Mouse (Mus musculus) hindbrain, embryonic 13.5 days (tissue): ENCODE results near the gene Ttll2. TPM values are rescaled to one million over a fixed set of nuclear protein-coding genes. Genes with fewer than 3 reads are reported as not detected.
"Not testable (repeated sequence)": the region's sequence is repeated elsewhere in the genome, so short reads cannot be mapped to it uniquely, and the experiment has no call there.

Experiments
- ATAC-seq: fragments of 200-750 bp; cut with Nextera tagmentation; 2 replicates; pipeline ENCODE4 v1.8.0; 2017; ENCODE audit warnings: moderate TSS enrichment; ENCODE audit not compliant: low FRiP score
- H3K27ac ChIP-seq: fragments of 300-500 bp; sonication (generic); 2 replicates; pipeline ENCODE4 v1.5.1; 2015; ENCODE audit warnings: inconsistent platforms, mild to moderate bottlenecking, moderate library complexity
- H3K27me3 ChIP-seq: fragments of 300-500 bp; sonication (generic); 2 replicates; pipeline ENCODE4 v1.6.1; 2015; ENCODE audit warnings: mild to moderate bottlenecking, inconsistent platforms
- H3K36me3 ChIP-seq: fragments of 300-500 bp; sonication (generic); 2 replicates; pipeline ENCODE4 v1.6.1; 2015; ENCODE audit warnings: mild to moderate bottlenecking, inconsistent platforms
- H3K4me1 ChIP-seq: fragments of 300-500 bp; sonication (generic); replicated peaks from 2 replicates; pipeline ENCODE4 v1.6.1; 2015; ENCODE audit warnings: inconsistent platforms
- H3K4me2 ChIP-seq: fragments of 300-500 bp; sonication (generic); 2 replicates; pipeline ENCODE4 v1.6.1; 2015; ENCODE audit warnings: inconsistent platforms, mild to moderate bottlenecking, moderate library complexity
- H3K4me3 ChIP-seq: fragments of 300-500 bp; sonication (generic); 2 replicates; pipeline ENCODE4 v1.5.1; 2015; ENCODE audit warnings: mild to moderate bottlenecking, inconsistent platforms
- H3K9ac ChIP-seq: fragments of 300-500 bp; sonication (generic); 2 replicates; pipeline ENCODE4 v1.6.1; 2015; ENCODE audit warnings: mild to moderate bottlenecking, inconsistent platforms
- H3K9me3 ChIP-seq: fragments of 300-500 bp; sonication (generic); 2 replicates; pipeline ENCODE4 v1.6.1; 2016; ENCODE audit warnings: inconsistent platforms
- WGBS: fragments of 180-500 bp; shearing (Covaris S2); methylation state at CpG from one replicate; pipeline ENCODE4 v1.1.7; 2015; 5-methylcytosine and 5-hydroxymethylcytosine counted together
- polyA plus RNA-seq: library from polyadenylated mRNA; unstranded; fragments of >200 nt; fragmentation: Nextera tagmentation; extraction: Ambion mirVana; gene quantifications from 2 replicates; pipeline ENCODE4 v1.2.1, GENCODE M21; 2015

Gene Ttll2
- polyA plus RNA-seq, 1 experiment from 2014 or later = not detected

DNA sequence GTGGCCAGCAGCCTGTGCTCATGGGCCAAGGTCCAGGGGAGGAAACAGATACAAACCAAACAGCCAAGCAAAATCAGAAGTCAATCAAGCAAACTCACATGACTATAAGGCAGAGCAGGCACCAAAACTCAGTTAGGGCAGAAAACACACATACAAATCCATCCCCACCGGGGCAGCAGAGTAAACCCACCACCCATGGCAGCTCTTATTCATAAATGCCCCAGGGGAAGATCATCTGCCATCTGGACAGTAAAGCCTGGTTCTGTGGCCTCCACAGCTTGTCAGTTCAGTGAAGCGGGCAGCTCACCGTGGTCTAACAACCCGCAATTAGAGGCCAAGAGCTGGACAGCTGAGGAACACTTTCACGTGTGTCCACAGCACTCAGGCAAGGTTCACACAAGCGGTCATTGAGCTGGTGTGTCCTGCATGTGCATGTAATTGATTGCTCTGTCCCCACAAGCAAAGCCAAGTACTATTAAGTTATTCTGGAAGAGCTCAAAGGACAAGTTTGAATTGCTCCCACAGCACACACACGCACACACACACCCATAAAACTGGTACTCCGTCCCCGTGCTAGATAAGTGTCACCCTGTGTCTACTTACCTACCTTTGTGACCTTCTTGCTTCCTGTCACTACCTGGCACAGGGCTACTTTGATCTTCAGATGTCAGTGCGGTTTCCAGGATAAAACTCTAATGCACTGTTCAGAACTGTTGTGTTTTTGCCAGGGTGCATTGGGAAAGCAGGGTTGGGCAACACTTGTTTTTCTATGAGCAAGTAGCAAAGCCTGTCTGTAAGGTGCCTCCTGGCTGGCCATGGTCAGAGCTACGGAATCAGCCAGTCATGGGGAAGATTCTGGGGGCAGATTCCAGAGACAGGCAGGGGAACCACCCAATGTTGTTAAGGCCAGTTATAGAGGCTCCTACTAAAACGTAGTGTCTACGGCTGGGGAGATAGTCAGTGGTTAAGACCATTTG lies 31.0 kb upstream of the Ttll2 start:
- H3K4me1 ChIP-seq, H3K9me3 ChIP-seq, H3K27me3 ChIP-seq, H3K4me2 ChIP-seq, H3K36me3 ChIP-seq, ATAC-seq, H3K9ac ChIP-seq, H3K4me3 ChIP-seq, H3K27ac ChIP-seq: not testable (repeated sequence)
- 79% methylated on average over 12 of the region's 13 CpGs for WGBS

DNA sequence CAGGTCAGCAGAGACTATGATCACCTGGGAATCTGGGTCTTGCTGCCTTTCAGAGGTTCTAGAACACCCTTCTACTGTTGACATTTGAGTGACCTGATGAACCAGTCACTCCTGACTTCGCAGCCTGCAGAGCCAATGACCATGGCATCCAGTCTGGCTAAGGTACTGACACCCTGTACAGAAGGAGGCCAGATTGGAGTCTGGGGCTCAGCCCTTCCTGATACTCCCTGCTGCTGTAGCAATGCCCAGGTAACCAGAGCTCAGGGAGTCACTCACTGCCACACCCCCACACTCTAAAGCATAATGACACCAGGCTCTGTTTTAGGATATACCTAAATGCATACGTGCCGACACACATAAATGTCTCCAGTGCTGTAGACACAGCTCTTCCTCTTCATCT lies 30.2 kb upstream of the Ttll2 start:
- not testable (repeated sequence) for H3K27ac ChIP-seq, H3K4me3 ChIP-seq, H3K4me1 ChIP-seq, H3K4me2 ChIP-seq, H3K9ac ChIP-seq, H3K27me3 ChIP-seq, H3K36me3 ChIP-seq, H3K9me3 ChIP-seq, ATAC-seq
- WGBS = 92% methylated on average over 1 of the region's 3 CpGs

DNA sequence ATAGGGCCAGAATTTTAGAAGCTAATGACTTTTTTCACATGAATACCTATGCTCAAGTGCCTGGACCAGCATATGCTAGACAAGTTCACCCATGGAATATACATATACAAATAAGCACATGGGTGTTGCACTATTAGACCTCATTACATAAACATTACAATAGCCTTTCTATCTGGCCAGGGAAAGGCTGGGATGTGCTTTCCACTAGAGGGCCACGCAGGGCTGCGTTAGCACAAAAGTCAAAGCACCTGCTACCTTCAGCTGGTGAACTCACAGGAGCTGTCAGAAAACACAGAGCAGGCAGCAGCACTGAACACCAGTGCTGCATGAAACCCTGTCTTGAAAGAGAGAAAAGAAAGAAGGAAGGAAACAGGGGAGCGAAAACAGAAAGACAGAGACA lies 25.4 kb upstream of the Ttll2 start:
- H3K9ac ChIP-seq, H3K36me3 ChIP-seq, H3K27ac ChIP-seq, ATAC-seq, H3K27me3 ChIP-seq, H3K9me3 ChIP-seq, H3K4me3 ChIP-seq, H3K4me2 ChIP-seq, H3K4me1 ChIP-seq: not testable (repeated sequence)
- 46% methylated on average over 3 of the region's 3 CpGs for WGBS

DNA sequence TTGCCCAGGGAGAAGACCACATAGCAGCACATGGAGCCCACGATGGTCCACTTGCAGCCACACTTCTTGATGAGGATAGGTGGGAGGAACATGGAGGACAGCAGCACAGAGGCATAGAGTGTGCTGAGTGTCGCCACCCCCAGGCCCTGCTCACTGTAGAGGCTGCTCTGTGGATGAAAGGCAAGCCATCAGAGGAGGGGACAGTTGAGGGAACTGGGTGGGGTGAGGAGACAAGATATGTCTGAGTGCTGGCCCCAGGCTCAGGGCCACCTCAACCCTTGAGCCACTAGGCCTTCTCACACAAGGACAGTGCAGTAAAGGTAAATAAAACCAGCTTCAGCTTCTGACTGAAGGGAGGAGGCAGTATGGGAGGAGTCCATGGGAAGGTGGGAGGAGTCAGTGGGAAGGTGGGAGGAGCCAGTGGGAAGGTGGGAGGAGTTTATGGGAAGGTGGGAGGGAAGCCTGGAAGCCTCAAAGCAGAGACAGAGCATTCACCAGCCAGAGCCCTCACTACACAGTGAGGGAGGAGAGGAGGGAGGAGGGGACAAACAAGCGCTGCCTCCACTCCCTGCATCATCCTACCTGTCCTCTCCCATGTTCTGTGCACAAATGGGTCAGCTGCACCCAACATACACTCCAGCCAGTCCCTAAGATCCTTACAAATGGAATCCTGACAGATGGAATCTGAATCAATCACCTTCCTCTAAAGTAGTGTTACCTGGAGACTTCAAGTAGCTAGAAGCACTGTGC lies 24.6 kb upstream of the Ttll2 start:
- ATAC-seq = peak; percentile 67; the same call in 1 of the 2 replicates
- not testable (repeated sequence) for H3K36me3 ChIP-seq

DNA sequence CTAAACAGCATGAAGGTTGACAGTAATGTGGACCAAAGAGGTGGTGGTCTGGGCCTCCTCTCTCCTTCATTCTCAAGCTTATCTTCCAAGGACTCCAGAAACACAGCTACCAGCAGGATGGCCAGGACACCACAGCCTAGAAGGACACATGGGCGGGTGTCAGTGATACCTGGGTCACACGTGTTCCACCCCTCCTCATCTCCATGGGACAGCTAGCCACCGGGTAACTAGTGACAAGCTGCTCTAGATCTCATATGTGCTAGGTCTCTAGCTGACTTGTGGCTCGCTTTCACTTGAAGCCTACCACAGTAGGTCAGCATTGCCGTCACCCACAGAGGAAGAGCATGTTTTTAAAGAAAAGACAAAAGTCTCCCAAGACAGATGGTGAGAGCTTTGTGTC lies 19.4 kb upstream of the Ttll2 start, which contains the start of gene Gm49630:
Gm49630 (minus strand) TSS at position 101 of the 400 bp plus-strand sequence.
- not testable (repeated sequence) for H3K9ac ChIP-seq, H3K4me2 ChIP-seq, H3K4me3 ChIP-seq, ATAC-seq, H3K27me3 ChIP-seq, H3K4me1 ChIP-seq, H3K27ac ChIP-seq, H3K36me3 ChIP-seq, H3K9me3 ChIP-seq
- no CpG with 5 or more reads among the region's 5 CpGs for WGBS

More for the DNA sequence above, 24.6 kb upstream of the Ttll2 start:
- not testable (repeated sequence) for H3K4me3 ChIP-seq, H3K27me3 ChIP-seq, H3K9me3 ChIP-seq, H3K9ac ChIP-seq, H3K4me2 ChIP-seq, H3K4me1 ChIP-seq, H3K27ac ChIP-seq
- WGBS = 100% methylated on average over 1 of the region's 3 CpGs

DNA sequence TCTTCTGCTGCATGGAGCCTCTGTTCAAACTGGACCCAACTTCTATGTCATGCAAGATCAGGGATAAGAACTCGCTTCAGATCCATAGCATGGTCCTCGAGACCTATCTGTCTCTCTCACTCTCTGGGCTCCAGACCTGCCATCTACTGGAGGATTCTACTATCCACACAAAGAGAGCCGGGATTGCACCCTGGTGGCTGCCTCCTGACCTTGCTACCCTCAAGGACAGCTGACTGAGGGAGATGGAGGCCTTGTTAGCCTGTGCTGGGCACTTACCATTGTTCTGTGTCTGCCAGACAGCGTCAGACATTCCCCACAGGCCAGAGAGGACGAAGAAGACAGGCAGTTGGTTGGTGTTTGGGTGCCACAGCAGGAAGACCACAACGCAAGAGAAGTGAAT lies 16.9 kb upstream of the Ttll2 start:
- H3K9me3 ChIP-seq, H3K27me3 ChIP-seq, H3K4me3 ChIP-seq, H3K9ac ChIP-seq, H3K36me3 ChIP-seq, H3K4me1 ChIP-seq, H3K27ac ChIP-seq, H3K4me2 ChIP-seq, ATAC-seq: not testable (repeated sequence)
- WGBS = 63% methylated on average over 6 of the region's 6 CpGs

DNA sequence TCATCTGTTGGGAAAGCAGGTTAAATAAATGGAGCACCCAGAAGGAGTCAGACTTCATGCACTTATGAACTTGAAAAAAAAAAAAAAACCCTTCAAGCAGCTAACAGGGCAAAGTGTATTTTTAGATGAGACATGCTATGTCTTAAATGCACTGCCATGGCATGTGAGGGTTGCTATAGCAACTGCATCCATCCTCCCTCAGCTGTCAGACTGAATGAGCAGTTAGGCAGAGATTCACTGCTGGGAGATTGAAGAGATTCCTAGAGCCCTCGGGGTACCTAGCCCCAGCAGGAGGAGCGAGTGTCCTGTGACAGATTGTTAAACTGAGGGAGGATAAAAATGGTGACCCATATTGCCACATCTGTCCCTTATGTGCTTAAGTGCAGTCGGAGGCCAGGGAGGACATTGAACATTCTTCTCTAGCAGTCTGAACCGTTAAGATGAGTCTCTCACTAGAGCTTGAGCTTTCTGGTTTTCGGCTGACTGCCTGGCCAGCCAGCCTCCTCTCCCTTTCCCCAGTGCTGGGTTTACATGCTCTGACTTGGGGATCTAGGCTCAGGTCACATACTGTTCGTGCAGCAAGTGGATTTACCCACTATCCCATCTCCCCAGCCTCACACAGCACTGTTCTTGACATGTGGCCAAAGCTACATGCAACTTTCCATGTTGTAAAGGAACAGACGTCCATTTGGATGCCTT lies 14.3 kb upstream of the Ttll2 start:
- peak; percentile 84 for ATAC-seq
- H3K4me1 ChIP-seq, H3K27ac ChIP-seq, H3K9me3 ChIP-seq, H3K9ac ChIP-seq, H3K27me3 ChIP-seq, H3K4me3 ChIP-seq, H3K4me2 ChIP-seq, H3K36me3 ChIP-seq: not testable (repeated sequence)
- 30% methylated on average over 4 of the region's 7 CpGs for WGBS

DNA sequence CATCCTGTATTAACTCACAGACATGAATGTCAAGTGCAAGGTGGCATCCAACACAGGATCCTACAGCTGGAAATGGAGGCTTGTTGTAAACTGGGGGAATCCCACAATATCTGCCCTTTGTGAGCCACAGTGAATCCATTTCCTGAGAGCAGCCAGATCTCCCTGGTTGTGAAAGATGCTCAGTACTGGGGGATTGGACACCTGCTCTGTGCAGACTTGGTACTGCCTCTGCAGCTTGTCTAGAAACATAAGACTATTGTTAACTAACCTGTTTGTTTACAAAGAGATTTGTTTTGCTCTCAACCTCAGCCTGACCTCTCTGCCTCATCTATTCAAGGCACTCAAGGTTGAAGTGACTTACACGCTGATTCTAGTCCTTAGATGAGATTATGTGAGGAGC lies 13.8 kb upstream of the Ttll2 start:
- ATAC-seq, H3K9ac ChIP-seq, H3K27me3 ChIP-seq, H3K9me3 ChIP-seq, H3K4me3 ChIP-seq, H3K4me1 ChIP-seq, H3K36me3 ChIP-seq, H3K4me2 ChIP-seq: not testable (repeated sequence)
- WGBS = no CpG with 5 or more reads among the region's 1 CpGs
- H3K27ac ChIP-seq = peak overlapping the region; percentile 55; the same call in 1 of the 2 replicates

DNA sequence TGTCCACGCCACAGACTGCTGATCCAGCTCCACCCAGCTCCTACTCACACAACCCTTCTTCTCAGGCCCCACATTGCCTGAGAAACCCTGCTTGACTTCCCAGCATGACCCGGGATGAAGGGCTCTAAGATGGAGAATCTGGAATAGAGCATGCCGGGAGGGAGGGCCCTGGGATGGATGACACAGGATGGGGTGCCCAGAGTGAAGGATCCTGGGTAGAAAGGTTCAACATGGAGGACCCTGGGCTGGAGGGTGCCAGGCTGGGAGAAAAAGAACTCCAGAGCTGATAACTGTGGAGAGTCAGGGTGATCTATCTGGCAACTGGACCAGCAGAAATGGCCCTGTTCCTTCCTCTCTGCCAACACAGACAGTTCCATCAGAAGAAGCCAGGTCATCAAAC lies 13.1 kb upstream of the Ttll2 start:
- H3K9me3 ChIP-seq, ATAC-seq, H3K27me3 ChIP-seq, H3K36me3 ChIP-seq, H3K4me2 ChIP-seq, H3K9ac ChIP-seq, H3K4me1 ChIP-seq, H3K27ac ChIP-seq, H3K4me3 ChIP-seq: not testable (repeated sequence)
- WGBS = 86% methylated on average over 1 of the region's 3 CpGs

DNA sequence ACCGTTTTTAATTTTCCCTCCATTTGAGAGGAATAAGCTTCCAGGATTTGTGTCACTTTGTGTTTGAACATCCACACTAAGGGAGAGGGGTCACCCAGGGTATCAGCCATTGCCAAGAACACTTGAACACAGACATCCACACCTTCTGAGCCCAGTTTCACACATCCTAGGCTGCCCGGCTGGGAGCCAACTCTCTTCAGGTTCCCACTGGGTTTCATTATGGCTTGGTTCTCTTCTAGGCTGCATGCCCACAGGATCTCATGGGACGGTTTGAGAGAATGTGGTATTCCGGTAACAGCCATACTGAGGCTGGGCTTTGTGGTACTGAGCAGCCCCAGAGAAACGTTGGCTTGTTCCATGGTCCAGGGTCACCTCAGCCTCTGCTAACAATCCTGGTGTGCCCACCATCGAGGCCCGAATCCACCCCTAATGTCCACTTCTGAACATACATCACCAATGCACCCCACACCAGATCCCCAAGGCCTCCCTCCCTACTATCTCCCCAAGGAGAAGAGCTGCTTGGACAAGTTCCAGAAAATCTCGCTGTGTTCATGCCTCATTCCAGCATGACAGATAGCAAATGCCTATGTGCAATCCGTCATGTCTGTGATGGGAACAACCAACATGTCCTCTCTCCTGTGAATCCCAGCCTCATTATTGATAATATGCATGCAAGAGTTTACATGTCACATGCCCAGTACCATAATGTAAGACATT lies 8.4 kb upstream of the Ttll2 start:
- not testable (repeated sequence) for H3K4me1 ChIP-seq, H3K9me3 ChIP-seq, H3K4me2 ChIP-seq, H3K27ac ChIP-seq, H3K36me3 ChIP-seq, ATAC-seq, H3K27me3 ChIP-seq, H3K4me3 ChIP-seq, H3K9ac ChIP-seq
- 88% methylated on average over 9 of the region's 9 CpGs for WGBS

DNA sequence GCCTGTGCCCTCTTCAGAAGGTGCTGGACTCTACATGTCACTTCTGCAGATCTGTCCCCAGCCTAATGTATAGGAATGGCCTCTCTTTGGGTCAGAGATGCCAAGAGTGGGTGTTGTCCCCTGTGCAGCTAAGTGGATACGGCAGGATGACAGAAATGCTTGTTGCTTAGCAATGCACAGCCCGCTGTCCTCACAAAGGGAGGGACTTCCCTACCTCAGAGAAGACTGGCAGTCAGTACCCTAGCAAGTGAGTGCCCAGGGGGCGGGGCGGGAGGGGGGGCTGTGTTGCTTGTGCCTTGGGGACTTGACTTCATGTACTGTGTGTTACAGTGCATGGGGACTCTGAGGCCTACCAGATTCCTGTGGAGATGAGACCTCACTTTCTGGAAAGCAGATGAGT lies 7.3 kb upstream of the Ttll2 start:
- H3K4me1 ChIP-seq, ATAC-seq, H3K9me3 ChIP-seq, H3K4me3 ChIP-seq, H3K9ac ChIP-seq, H3K27ac ChIP-seq, H3K36me3 ChIP-seq, H3K4me2 ChIP-seq, H3K27me3 ChIP-seq: not testable (repeated sequence)
- 60% methylated on average over 4 of the region's 4 CpGs for WGBS

DNA sequence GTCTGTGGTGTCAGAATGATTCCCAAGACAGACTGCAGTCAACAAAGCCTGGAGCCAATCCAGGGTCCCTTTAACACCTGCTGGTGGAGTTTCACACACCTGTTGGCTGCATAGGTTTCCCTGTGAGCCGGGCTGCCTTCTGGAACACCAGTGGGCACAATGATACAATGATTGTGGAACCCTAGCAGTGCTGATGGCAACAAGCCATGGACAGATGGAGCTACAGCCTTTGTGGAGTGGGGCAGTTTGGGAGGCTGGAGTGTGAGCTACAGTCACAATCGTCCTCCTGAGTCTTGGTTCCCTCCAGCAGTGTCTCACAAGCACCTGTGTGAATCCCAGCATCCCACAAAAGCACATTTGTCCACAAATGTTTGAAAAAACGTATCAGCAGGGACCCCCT lies 3.7 kb downstream of the Ttll2 start:
- not testable (repeated sequence) for H3K27ac ChIP-seq, H3K4me3 ChIP-seq, ATAC-seq, H3K4me2 ChIP-seq, H3K36me3 ChIP-seq, H3K27me3 ChIP-seq, H3K9ac ChIP-seq, H3K4me1 ChIP-seq, H3K9me3 ChIP-seq
- 68% methylated on average over 2 of the region's 3 CpGs for WGBS
